Mouse (Mus musculus): Measurements from ENCODE around the gene Shisa3. TPM values are rescaled to one million over a fixed set of nuclear protein-coding genes. Genes with fewer than 3 reads are reported as not detected.

Shisa3 gene
- total RNA-seq, 1 experiment from 2014 or later = 0.33 TPM

DNA sequence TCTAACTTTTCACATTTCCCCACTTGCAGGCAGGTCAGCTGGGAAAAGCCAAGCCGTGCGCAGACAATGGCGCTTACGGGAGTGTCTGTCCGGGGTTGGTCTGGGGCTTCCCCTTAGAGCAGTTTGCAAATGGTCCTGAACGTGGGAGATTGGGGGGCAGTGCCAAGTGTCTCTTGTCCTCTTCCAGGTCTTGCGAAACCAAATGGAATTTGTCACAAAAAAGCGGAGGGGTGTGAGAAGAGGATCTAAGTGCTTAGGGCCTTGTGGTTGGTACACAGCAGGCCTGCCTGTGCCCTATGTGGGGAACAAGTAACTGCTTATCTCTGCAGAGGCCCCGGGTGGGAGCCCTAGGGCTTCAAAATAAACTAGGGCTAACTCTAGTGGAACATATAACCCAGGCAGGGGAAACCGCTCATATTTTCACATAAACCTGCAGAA lies 26.2 kb downstream of the Shisa3 start:
- no peak for DNase-seq

DNA sequence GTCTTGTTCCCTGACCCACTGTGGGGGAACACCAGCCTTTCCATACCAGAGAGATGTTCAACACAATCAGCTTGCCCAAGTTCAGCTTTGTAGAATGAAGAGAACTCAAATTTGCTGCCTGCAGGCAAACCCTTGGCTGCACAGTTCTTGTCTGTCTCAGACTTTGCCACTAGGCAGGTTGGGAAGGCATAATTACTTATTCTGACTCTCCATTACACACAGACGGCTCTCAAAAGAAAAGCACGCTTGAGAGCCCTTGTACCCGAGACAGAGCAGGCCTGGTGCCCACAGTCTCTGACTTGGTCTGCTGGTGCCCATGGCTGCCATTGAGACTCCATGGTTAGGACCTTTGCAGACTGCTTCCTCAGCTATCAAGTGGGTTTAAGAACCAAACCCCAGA lies 26.7 kb downstream of the Shisa3 start:
- no peak for DNase-seq

DNA sequence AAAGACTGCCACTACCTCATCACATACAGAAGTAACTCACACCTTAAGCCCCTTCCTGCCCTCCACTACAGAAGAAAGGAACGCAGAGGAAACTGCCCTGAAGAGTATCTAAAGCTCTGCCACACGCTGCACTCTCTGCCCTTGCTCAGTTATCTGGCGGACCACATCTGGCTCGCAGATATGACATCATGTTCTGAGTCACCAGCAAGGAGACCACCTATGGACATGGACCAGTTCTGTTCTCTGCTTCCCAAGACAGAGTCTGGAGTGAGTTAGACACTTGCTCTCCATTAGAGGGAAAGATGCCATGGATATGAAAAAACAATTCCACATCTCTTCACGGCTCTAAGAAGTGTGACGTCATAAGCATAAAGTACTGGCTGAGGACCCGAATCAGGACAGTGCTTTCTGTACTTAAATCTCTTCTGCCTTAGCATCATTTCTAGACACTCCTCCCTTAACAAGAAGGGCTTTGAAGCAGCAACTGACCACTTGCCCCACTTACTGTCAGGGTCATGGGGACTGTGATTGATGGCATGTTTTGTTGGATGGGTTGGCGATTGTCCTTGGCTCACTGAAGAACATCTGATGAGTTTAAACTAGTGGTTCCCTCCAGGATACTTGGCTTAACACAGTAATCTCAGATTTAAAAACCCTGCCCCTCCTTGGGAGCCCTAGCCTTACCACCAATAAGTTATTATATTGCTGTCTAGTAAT lies 33.1 kb downstream of the Shisa3 start:
- DNase-seq = no peak

DNA sequence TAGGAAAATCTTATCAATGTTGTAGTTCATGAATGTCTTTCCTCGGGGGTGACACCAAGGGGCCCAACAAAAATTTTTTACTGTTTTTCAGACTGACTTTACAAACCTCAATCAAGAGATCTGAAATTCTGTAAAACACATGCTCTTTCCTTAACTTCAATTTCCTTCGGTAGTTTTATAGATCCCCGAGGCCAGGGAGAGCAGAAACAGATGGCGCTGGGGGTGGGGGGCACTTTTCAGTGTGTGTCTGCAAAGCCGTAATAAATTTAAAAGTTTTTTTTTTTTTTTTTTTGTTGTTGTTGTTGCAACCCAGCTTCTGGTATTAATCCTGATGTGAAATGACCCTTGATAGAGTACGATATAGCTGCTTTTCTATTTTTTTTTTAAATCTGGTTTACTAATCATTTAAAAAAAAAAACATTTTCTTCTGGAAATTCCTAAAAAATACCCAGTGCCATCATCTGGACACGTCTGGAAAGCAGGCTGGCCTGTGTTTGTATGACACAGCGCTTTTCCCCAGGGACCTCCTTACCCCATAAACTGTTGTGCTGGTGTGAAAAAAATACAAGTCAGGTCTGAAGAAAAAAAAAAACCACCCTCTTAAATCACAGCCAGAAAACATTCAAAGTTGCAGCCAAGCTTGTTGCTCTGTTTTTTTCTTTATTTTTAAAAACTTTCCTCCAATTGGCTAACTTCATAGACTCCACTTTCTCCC lies 33.9 kb downstream of the Shisa3 start:
- DNase-seq = no peak

DNA sequence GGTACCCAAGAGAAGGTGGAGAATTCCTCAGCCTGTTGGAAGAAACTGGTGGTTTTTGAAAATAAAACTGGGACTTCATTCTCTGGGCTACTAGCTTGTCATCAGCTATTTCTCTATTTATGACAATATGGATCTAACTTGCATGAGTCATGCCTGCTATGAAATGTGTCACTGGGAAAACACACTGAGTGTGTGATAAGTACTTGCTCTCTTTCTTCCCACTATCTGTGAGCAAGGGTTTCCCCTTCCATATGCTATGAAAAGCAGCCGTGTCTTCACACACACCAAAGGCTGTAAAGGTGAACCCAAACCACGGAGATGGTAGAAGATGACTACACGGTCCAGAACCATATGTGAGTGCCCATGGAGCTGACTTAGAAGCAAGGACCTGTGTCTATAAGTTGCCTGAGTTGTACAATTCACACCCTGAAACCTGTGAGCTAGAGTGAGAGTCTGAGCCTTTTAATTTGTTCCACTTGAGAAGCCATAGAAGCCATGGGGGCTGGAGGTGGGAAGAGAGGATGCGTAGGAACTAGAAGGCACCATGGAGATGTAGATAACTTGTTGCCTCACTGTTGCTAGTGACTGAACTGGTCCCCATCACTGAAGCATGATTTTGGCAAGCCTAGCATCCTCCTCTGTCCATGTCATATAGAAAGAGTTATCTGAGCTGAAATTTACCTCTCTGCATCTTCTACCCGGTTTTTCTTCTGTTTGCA lies 36.0 kb downstream of the Shisa3 start:
- no peak for DNase-seq

DNA sequence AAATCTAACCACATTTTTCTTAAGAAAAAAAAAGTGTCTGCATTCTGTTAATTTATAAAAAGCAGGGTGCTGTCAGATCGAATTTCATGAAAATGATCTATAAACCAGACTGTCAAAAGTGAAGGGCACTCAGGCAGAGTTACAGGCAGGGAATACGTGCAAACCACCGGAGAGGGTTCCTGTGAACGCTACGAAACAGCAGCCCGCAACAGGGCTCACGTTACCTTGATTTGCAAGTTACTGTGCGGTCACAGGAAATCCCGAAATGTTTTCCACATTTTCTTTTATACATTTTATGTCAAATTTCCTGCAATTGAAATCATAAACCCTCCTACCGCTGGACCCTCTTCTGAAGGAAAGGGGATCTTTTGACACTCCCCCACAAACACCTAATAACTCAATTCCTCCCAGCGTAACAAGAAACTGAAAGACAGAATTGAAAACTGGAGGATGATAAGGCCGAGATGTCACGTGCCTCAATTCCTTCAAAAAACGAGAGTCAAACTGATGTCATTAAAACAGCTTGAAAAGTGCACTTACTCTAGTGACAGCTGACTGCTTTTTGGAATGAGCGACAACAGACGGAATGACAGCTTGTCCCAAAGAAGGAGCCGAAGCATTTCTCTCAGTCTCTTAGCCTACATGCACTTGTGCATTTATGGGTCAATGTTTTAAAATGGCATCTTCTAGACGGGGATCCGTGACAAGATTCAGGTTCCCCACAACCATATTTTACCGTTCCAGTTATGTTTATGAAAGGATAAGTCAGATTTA lies 39.3 kb downstream of the Shisa3 start:
- DNase-seq = no peak

DNA sequence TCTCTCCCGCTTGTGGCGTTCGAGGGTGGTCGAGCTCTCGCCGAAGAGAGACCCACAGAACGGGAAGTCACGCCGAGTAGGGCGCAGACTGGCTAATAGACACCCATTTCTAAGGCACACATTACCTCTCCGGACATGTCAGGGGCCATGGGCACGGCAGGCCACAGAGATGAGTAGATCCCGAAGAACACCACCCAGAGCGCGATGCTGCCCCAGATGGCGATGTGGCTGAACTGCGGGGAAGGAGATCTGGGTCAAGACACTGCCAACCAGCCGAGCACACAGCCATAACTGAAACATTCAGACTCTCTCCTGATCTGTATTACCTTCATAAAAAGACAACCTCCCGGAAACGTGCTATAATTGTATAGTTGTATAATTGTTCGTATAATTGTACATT lies 39.9 kb downstream of the Shisa3 start:
- DNase-seq = peak; percentile 12

DNA sequence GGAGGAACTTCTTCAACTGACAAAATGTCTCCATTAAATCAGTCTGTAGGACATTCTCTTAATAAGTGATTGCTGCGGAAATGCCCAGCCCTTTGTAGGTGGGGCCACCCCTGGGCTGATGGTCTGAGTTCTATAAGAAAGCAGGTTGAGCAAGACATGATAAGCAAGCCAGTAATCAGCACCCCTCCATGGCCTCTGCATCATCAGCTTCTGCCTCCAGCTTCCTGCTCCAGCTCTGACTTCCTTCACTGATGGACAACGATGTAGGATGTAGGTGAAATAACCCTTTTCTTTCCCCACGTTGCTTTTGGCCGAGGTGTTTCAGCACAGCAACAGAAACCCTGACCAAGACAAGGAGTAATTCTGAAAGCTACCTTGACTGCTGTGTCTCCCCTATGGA lies 41.5 kb downstream of the Shisa3 start:
- no peak for DNase-seq

DNA sequence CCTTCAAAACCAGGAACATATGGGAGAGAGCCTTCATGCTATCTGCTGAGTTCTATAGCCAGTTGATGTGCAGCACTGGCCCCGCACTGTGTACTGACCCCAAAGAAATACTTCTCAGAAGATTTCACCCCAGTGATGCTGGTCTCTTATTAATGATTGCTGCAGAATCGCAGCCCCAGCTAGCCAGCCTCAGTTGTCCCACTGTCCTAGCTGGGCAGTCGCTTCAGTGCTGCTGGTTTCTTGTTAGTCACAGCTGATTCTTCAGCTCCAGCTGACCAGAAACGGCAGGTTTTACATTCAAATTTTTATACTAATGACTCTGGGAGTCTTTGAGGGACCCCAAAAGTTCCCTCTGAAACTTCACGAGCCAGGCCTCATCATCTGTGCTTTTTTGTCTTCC lies 42.3 kb downstream of the Shisa3 start:
- no peak for DNase-seq

DNA sequence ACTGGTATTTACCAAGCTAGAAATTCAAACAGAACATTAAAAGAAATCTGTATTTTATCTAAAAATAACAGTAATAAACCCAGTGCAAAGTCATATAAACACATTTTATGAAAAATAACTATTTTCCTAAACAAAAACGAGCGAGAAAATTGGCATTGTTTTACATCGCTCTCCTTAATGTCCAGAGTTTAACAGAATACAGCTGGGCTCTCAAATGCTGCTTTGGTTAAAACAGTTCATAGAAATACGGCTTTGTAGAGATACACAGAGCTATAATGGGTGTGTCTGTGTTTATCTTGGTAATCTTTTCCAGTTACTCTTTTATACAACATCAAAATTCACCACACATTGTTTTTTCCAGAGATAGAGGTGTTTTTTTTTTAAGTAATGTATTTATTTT lies 44.8 kb downstream of the Shisa3 start:
- DNase-seq = no peak

DNA sequence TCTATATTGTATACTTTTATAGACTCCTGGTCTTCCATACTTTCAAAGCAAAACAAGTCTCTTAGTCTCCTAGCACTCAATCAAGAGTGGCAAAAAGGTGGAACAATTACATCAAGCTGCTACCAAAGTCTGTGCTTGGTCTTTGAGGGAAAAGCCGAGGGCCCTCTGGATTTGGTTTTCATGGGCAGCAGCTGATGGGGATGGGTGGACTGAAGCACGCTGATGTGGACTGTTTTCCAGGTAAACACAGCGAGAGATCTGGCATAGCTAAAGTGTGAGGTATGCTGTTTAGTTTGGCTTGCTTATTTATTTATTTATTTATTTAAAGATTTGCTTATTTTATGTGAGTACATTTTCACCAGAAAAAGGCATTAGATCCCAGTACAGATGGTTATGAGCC lies 45.9 kb downstream of the Shisa3 start:
- DNase-seq = no peak

DNA sequence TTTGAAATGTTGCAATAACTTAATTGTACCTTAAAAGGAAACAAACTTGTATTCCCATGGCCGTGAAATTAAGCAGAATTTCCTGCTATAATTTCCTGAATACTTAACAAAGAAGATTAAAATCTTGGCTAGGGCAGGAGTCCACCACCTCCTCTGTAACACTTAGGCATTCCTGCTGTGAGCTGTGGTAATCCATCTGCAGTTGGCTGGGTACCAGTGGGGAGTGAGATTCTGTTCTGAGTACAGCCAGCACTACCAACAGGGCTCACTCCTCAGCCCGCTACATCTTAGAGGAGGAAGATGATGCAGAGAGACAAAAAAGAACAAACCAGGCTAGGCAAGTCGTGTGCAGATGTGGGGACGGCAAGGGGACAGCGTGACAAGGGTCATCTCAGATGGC lies 46.9 kb downstream of the Shisa3 start:
- DNase-seq = no peak

DNA sequence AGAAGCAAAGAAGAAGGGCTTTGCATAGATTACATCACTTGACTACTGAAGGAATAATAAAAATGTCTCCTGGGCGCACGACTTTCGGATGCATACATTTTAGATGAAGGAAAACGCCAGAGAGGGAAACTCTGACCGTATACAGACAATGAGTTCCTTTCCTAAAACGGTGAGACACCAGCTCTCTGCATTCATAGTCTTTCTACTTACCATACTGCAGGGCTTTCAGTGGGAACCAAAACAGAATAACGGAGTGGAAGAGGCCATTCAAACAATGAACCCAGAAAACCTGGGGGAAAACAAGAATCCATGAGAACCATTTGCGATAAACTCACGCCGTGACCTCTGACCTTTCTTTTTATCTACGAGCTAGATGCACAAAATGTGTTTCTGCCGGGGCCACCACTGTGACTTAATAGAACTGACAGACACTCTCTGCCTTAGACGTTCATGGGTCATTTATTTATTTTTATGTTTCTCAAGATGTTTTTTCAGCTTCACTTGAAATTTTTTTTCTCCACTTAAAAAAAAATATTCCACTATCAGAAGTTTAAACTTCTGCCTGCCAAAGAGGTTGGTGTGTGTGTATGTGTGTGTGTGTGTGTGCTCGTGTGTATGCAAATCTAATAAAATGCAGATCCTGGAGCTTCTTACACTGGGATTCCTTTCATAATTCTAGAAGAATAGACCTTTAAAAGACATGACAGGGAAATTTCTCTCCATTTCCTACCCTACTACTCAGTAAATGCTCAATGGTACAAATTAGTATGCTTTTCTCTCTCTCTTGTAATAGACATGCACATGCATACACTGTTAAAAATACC lies 48.2 kb downstream of the Shisa3 start:
- DNase-seq = no peak

DNA sequence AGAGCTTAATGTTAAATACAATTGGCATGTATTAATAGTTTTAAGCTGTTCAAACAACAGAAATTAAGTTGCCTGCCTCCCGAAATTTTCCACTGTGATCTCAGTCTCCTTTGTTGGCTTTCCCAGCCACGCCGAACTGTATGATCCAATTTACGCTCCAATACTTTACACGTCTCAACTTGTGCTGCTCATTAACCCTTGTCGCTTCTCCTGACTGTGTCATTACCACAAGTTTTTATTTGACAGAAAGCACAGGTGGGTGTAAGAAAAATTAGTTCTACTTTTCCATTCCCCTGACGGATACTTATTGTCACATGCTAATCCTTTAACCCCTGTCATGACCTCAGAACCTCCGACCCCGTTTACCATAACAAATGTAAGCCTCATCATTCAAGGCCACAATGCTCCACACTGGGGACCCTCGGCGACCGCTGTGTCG lies 49.2 kb downstream of the Shisa3 start:
- DNase-seq = no peak

DNA sequence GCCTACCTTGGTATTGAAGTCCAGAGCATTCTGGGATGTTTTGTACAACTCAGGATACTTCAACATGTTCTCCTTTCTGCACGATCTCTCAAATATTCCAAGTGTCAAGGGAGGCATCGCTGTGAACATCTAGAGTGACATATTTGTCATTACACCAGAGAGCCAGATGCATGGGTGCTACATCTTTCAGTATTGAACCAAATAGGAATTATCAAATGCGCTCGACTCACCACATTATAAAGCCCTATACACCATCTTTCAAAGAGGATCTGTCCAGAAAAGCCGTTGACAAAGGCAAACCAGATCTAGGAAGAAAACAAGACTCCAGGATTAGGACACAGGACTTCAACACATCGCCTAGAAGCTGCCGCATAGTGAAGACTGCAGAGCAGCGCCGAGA lies 52.2 kb downstream of the Shisa3 start:
- DNase-seq = no peak

DNA sequence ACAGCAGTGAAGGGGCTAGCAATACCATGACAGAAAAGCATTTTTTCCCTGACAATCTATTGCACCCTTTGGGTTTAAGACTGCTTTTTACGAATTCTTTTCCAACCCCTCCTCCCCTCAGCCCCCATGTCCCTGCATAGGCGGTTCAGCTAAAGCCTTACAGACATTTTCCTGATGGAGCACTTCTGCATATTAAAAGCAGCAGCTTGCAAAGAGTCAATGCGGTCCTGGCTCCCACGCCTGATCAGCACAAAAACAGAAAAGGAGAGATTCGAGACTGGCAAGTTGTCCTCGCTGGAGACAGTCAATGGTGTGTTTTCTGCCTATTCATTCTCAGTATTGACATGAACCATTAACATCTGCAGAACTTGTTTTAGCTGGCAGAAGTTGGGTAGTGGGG lies 55.0 kb downstream of the Shisa3 start:
- DNase-seq = no peak

DNA sequence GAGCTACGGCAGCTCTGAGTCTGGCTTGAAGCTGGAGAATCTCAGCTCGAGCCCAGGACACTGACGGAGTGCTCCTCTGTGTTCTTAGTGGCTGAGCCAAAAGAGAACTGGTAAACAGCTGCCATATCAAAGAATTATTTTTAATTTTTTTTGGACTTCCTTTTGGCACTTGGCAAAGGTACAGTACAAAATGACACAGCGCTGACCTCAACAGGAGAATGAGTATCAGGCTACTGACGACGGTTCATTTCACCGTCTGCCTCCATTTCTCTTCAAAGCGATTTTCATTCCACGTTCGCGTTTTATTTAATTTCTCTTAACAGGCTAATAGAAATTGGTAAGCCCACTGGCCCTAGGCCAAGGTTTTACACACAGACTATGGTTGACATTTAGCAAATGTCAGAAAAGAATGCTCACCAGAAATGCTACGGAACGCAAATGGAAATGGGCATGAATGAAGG lies 61.8 kb downstream of the Shisa3 start:
- peak; percentile 22 for DNase-seq

DNA sequence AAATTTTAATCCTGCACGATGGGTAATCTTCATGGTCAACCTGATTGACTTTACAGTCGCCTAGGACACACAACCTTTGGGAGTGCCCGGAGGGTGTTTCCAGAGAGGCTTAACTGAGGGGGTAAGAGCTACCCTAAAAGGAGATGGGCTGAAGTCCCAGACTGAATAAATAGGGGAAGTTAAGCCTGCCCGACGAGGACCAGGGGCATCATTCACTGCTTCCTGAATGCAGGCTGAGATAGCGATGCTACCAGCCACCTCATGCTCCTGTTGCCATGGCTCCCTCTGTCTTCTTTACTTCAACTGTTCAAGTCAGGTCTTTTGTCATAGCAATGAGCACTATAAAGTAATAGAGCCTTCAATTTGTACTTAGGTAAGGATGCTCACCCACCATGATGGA lies 62.5 kb downstream of the Shisa3 start:
- DNase-seq = no peak

DNA sequence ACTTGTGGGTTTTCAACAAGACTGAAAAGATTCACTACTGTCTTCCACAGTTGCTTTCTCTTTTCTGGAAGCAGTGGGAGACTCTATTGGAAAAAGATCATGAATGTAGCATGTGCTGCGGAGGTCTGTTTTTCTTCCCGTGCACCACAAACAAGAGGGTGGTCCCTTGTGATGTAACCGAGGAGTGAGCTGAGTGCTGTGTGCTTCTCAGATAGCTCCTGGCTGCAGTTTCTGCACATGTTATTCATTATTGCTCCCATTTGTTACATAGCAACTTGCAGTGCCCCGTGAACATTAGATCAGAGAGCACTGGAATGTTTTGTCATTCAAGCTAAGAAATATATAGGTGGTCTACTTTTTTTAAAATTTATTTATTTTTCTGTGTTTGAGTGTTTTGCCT lies 65.3 kb downstream of the Shisa3 start:
- no peak for DNase-seq

Measured in adrenal gland, postnatal 25 days (tissue).